Mouse (Mus musculus): Measurements from ENCODE around the gene Ypel2. TPM values are rescaled to one million over a fixed set of nuclear protein-coding genes. Genes with fewer than 3 reads are reported as not detected.
A peak's percentile ranks its signal among the peaks of the same experiment; 100 is the strongest.
"Not testable (repeated sequence)": the region's sequence is repeated elsewhere in the genome, so short reads cannot be mapped to it uniquely, and the experiment has no call there.

Gene Ypel2
- 7.7 and 10.0 TPM in 2 replicates for polyA plus RNA-seq (2015; fragmentation: Nextera tagmentation; extraction: Ambion mirVana)

GRCm38 (mm10) chr11:86993041-86994037 lies at the start of gene Ypel2:
Gene Ypel2, minus strand, starts transcription at chr11:86993707.
- H3K4me3 ChIP-seq (replicated peaks): peak within 1 kb of the TSS; percentile 98
- WGBS: under 1% methylated on average over 92 of the region's 96 CpGs
- H3K27ac ChIP-seq: peak within 1 kb of the TSS; percentile 94
- H3K27me3 ChIP-seq (replicated peaks): no peaks in the 10 kb centered on the region
- ATAC-seq (ENCODE audit: insufficient read depth, low FRiP score, low read depth): peak; percentile 98
- no peaks in the 10 kb centered on the region for H3K36me3 ChIP-seq
- peak within 1 kb of the TSS; percentile 87 for H3K4me2 ChIP-seq
- H3K4me1 ChIP-seq: peaks cover 11% of the 10 kb centered on the region; the same call in 1 of the 2 replicates
- H3K9me3 ChIP-seq: no peaks in the 10 kb centered on the region
- H3K9ac ChIP-seq: peak within 1 kb of the TSS; percentile 82

GRCm38 (mm10) chr11:87043052-87043451 lies 49.5 kb upstream of the Ypel2 start:
- H3K4me2 ChIP-seq: no peak overlapping the region
- ATAC-seq (ENCODE audit: insufficient read depth, low FRiP score, low read depth): no peak
- H3K9ac ChIP-seq: no peak overlapping the region
- no peak overlapping the region for H3K27ac ChIP-seq
- no peak overlapping the region for H3K4me3 ChIP-seq (replicated peaks)
- no peaks in the 10 kb centered on the region for H3K36me3 ChIP-seq
- no peaks in the 10 kb centered on the region for H3K27me3 ChIP-seq (replicated peaks)
- WGBS: 84% methylated on average over 3 of the region's 3 CpGs
- H3K9me3 ChIP-seq: no peaks in the 10 kb centered on the region
- H3K4me1 ChIP-seq: no peaks in the 10 kb centered on the region

GRCm38 (mm10) chr11:87039307-87039963 lies 45.9 kb upstream of the Ypel2 start:
- H3K4me2 ChIP-seq: no peak overlapping the region

GRCm38 (mm10) chr11:87036180-87036579 lies 42.7 kb upstream of the Ypel2 start:
- Histone ChIP-seq H3K27ac (no peak overlapping the region), H3K27me3 (replicated peaks) (no peaks in the 10 kb centered on the region), H3K9ac (no peak overlapping the region), H3K4me3 (replicated peaks) (no peak overlapping the region), H3K4me1 (no peaks in the 10 kb centered on the region), H3K4me2 (no peak overlapping the region), H3K9me3 (no peaks in the 10 kb centered on the region), H3K36me3 (no peaks in the 10 kb centered on the region)
- 68% methylated on average over 4 of the region's 4 CpGs for WGBS
- no peak for ATAC-seq (ENCODE audit: insufficient read depth, low FRiP score, low read depth)

More at GRCm38 (mm10) chr11:87039307-87039963, 45.9 kb upstream of the Ypel2 start:
- Histone ChIP-seq H3K4me3 (replicated peaks) (no peak overlapping the region), H3K36me3 (no peaks in the 10 kb centered on the region), H3K9ac (no peak overlapping the region), H3K4me1 (no peaks in the 10 kb centered on the region), H3K27me3 (replicated peaks) (no peaks in the 10 kb centered on the region), H3K9me3 (no peaks in the 10 kb centered on the region), H3K27ac (no peak overlapping the region)
- 76% methylated on average over 9 of the region's 9 CpGs for WGBS
- no peak for ATAC-seq (ENCODE audit: insufficient read depth, low FRiP score, low read depth)

- WGBS: 78% methylated on average over 3 of the region's 3 CpGs
- ATAC-seq (ENCODE audit: insufficient read depth, low FRiP score, low read depth): no peak
- H3K4me3 ChIP-seq (replicated peaks): no peak overlapping the region
- peaks cover 3% of the 10 kb centered on the region; the same call in 1 of the 2 replicates for H3K4me1 ChIP-seq
- no peak overlapping the region for H3K4me2 ChIP-seq
- H3K36me3 ChIP-seq: no peaks in the 10 kb centered on the region
- H3K27ac ChIP-seq: no peak overlapping the region
- no peaks in the 10 kb centered on the region for H3K9me3 ChIP-seq
- no peaks in the 10 kb centered on the region for H3K27me3 ChIP-seq (replicated peaks)
- no peak overlapping the region for H3K9ac ChIP-seq
Measured at GRCm38 (mm10) chr11:87028212-87028611, 34.7 kb upstream of the Ypel2 start.

GRCm38 (mm10) chr11:87026096-87026875 lies 32.8 kb upstream of the Ypel2 start:
- no peak overlapping the region for H3K4me3 ChIP-seq (replicated peaks)
- no peaks in the 10 kb centered on the region for H3K36me3 ChIP-seq
- WGBS: 56% methylated on average over 9 of the region's 9 CpGs
- peaks cover 3% of the 10 kb centered on the region; the same call in 1 of the 2 replicates for H3K4me1 ChIP-seq
- no peak overlapping the region for H3K9ac ChIP-seq
- H3K9me3 ChIP-seq: no peaks in the 10 kb centered on the region
- no peak for ATAC-seq (ENCODE audit: insufficient read depth, low FRiP score, low read depth)
- H3K4me2 ChIP-seq: no peak overlapping the region
- H3K27me3 ChIP-seq (replicated peaks): no peaks in the 10 kb centered on the region
- H3K27ac ChIP-seq: peak overlapping the region; percentile 41; the same call in 1 of the 2 replicates

GRCm38 (mm10) chr11:87025351-87025750 lies 31.8 kb upstream of the Ypel2 start:
- Histone ChIP-seq H3K36me3 (no peaks in the 10 kb centered on the region), H3K27me3 (replicated peaks) (no peaks in the 10 kb centered on the region), H3K4me1 (peaks cover 3% of the 10 kb centered on the region; the same call in 1 of the 2 replicates), H3K4me3 (replicated peaks) (no peak overlapping the region), H3K4me2 (no peak overlapping the region), H3K27ac (no peak overlapping the region), H3K9me3 (no peaks in the 10 kb centered on the region), H3K9ac (no peak overlapping the region)
- no peak for ATAC-seq (ENCODE audit: insufficient read depth, low FRiP score, low read depth)
- WGBS: 48% methylated on average over 3 of the region's 3 CpGs

- WGBS: 73% methylated on average over 8 of the region's 8 CpGs
- H3K9me3 ChIP-seq; H3K27me3 ChIP-seq (replicated peaks); H3K4me3 ChIP-seq (replicated peaks); H3K4me1 ChIP-seq; H3K27ac ChIP-seq; ATAC-seq (ENCODE audit: insufficient read depth, low FRiP score, low read depth); H3K4me2 ChIP-seq; H3K9ac ChIP-seq; H3K36me3 ChIP-seq: not testable (repeated sequence)
Measured at GRCm38 (mm10) chr11:87023240-87023639, 29.7 kb upstream of the Ypel2 start.

- Histone ChIP-seq H3K4me3 (replicated peaks) (no peak overlapping the region), H3K4me2 (no peak overlapping the region), H3K27me3 (replicated peaks) (no peaks in the 10 kb centered on the region), H3K27ac (no peak overlapping the region), H3K36me3 (no peaks in the 10 kb centered on the region), H3K4me1 (peaks cover 3% of the 10 kb centered on the region; the same call in 1 of the 2 replicates), H3K9ac (no peak overlapping the region), H3K9me3 (no peaks in the 10 kb centered on the region)
- no peak for ATAC-seq (ENCODE audit: insufficient read depth, low FRiP score, low read depth)
- 52% methylated on average over 4 of the region's 4 CpGs for WGBS
Measured at GRCm38 (mm10) chr11:87022765-87023164, 29.3 kb upstream of the Ypel2 start.

- no peak for ATAC-seq (ENCODE audit: insufficient read depth, low FRiP score, low read depth)
- H3K27ac ChIP-seq: no peak overlapping the region
- no peak overlapping the region for H3K4me2 ChIP-seq
- H3K4me1 ChIP-seq: peaks cover under 1% of the 10 kb centered on the region; the same call in 1 of the 2 replicates
- no peak overlapping the region for H3K9ac ChIP-seq
- H3K4me3 ChIP-seq (replicated peaks): no peak overlapping the region
- no peaks in the 10 kb centered on the region for H3K36me3 ChIP-seq
- H3K9me3 ChIP-seq: no peaks in the 10 kb centered on the region
- H3K27me3 ChIP-seq (replicated peaks): no peaks in the 10 kb centered on the region
Measured at GRCm38 (mm10) chr11:87021551-87021950, 28.0 kb upstream of the Ypel2 start.

DNA sequence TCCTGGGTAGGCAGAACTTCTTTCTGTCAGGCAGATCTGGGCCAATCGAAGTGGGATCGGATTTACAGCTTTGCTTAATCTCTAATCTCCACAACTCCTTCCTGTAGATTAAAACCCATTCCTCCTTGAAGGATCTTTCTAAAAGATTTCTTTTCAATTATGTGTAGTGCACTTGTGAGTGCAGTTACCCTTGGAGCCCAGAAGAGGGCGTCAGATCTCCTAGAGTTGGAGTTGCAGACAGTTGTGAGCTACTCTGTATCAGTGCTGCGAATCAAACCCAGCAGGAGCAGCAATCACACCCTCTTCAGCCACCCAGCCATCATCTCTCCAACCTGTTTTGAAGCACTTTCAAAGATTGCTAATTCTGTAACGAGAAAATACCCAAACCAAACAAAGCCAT lies 26.9 kb upstream of the Ypel2 start:
- no peak for ATAC-seq (ENCODE audit: insufficient read depth, low FRiP score, low read depth)
- H3K4me2 ChIP-seq: no peak overlapping the region
- H3K27ac ChIP-seq: no peak overlapping the region
- H3K36me3 ChIP-seq: no peaks in the 10 kb centered on the region
- 82% methylated on average over 5 of the region's 5 CpGs for WGBS
- no peaks in the 10 kb centered on the region for H3K9me3 ChIP-seq
- no peak overlapping the region for H3K4me3 ChIP-seq (replicated peaks)
- H3K9ac ChIP-seq: no peak overlapping the region
- H3K27me3 ChIP-seq (replicated peaks): no peaks in the 10 kb centered on the region
- no peaks in the 10 kb centered on the region for H3K4me1 ChIP-seq

All from stomach, embryonic 15.5 days (tissue).